Mouse (Mus musculus) left cerebral cortex, adult 8-10 months (tissue): Measurements from ENCODE around the gene Sik3. TPM values are rescaled to one million over a fixed set of nuclear protein-coding genes. Genes with fewer than 3 reads are reported as not detected.
"Not testable (repeated sequence)": the region's sequence is repeated elsewhere in the genome, so short reads cannot be mapped to it uniquely, and the experiment has no call there.

Experiments
- DNase-seq, 2 experiments: peaks; one replicate each; pipeline ENCODE4 v3.0.0; 2022; ENCODE audit warnings: low spot score in 2 of 2
- total RNA-seq, 4 experiments: library from RNA; stranded (reverse); gene quantifications; 2 replicates each; pipeline ENCODE4 v1.2.4; 2022

Gene Sik3
- total RNA-seq, 4 experiments from 2014 or later: 128 to 145 (median 136) TPM

GRCm38 (mm10) chr9:46050203-46050602 lies 37.6 kb downstream of the Sik3 start:
- no peak for DNase-seq

DNA sequence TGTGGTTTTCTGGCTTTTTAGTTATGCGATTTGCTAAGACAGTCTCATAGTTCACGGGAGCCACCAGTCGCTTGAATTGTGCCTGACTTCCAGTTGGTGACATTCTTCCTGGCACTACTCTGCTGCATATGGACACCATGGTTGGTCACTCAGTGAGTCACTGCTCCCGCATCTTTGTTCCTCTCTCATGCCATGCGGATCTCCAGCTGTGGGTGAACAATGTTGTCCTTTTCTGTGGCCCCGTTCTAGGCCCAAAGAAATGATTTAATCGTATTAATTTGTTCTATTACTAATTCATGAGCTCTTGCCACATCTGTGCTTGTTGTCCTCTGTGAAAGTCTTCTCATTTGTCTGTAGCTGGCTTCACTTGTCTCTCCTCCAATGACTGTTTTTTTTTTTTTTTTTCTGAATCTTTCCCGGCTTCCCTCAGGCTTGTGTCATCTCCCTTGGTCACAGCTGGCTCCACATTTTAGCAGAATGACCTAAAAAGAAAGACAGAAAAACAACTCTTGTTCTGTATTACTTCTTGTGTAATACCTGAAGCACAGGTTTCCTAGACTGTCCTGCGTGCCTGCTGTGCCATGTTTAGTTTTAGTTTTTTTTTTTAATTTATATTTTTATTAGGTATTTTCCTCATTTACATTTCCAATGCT lies 40.5 kb downstream of the Sik3 start:
- peak in 1 of 2 experiments; percentile 60 for DNase-seq

- DNase-seq: no peak
Observed at GRCm38 (mm10) chr9:46058065-46058464, 45.4 kb downstream of the Sik3 start.

DNA sequence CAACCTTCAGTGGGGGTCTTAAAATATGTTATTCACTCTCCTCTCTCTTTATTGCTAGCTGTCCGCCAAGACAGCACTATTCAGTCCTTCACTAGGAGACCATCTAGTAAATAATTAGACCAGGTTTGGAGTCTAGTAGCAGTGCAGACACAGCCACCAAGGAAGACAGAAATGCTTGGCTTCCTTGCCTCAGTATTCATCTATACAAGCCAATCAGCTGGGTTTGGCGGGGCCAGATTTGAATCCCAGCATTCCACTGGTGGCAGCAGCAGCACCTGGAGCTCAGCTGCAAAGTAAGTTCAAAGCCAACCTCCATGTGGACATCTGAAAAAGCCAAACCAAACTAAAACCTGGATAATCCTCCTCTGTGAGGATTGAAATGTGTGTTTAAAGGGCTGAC lies 47.6 kb downstream of the Sik3 start:
- DNase-seq: no peak

DNA sequence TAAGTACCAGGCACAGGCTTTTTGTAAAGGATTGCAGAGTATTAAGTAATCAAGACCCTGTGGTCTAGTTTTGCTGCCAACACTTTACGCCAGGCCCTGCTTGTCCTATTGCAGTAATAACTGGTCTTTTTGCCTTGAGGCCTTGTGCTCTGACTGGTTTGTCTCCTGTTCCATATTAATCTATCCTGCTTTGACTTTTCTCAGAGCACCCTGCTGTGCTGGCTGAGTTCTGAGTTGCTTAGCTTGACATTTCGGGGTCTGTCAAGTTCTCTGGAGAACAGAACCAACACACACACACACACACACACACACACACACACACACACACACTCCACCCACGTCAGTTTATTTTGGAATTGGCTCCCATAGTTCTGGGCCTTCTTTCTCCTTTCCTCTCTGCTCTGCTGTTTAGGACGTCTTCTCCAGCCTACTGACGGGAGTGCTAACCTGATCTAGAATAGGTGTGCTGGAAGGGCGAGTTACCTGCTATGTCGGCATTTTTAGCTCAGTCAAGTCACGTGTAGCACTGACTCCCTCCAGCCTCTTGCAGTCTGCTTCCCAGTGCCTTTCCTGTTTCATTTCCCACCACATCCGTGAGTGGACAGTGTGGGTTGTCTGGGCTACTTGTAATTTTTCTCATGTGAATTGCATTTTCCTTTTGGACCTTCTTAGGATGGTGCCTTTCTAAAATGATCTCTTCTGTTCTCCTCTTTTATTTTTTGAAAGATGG lies 49.2 kb downstream of the Sik3 start:
- DNase-seq: peak in 1 of 2 experiments; percentile 31

- no peak for DNase-seq
Observed at GRCm38 (mm10) chr9:46064331-46064730, 51.7 kb downstream of the Sik3 start.

- DNase-seq: no peak
Observed at GRCm38 (mm10) chr9:46066711-46067110, 54.1 kb downstream of the Sik3 start.

DNA sequence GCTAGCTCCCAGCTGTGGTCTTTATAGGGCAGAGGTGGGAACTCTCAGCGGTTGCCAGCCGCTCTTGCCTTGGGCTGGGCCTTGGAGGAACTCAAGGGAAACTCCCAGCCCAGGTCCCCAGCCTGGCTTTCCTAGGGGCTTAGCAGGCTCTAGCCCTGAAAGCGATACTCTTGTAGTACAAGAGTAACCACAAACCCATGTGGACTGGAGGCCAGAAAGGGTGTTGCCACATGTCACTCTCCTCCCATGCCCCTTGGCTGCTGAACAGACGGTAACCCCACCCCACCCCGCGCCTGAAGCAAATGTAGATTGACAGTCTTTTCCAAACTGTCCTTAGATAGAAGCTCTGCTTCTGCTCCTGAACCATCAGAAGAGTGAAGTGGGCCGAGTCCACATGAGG lies 55.1 kb downstream of the Sik3 start:
- no peak for DNase-seq

- no peak for DNase-seq
Observed at GRCm38 (mm10) chr9:46069013-46069412, 56.4 kb downstream of the Sik3 start.

GRCm38 (mm10) chr9:46072101-46072835 lies 59.6 kb downstream of the Sik3 start:
- no peak for DNase-seq

DNA sequence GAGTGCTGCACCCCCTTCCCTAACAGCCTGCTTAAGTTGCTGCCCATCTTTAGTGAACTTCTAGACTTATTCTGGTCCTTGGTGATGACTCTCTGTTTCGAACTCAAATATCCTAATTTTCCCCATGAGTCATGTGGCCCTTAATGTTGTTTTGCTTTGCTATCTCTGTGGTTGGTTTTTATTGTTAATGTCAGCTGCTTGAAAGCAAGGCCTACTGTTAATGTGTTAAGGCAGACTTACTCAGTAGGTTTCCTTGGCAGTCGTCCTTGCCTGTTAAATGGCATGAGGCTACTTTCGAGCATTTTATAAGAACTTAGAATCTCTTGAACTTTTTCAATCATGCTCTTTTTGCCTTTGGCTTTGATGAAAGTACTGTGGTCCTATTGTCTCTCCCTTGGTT lies 60.8 kb downstream of the Sik3 start:
- no peak for DNase-seq

- no peak for DNase-seq
Observed at GRCm38 (mm10) chr9:46075578-46075977, 63.0 kb downstream of the Sik3 start.

DNA sequence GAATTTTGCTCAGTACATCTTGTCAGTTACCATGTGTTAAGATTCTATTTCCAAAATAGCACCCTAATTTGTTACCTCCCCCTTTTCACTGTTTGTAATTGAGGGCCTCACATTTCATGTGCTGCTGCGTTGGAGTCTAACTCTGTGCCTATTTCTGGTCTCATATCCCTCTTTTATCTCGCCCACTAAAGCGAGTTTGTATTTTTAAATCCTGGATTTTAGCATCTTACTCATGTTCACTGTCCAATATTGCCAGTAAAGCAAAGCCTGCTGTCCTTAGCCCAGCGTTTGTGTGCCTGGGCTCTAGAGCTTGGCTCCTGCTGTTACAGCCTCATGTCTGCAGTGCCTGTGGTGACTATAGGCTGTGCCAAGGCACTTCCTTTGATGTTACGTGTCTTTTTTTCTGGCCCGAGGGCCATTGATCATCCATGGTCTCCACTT lies 69.8 kb downstream of the Sik3 start:
- DNase-seq: peak in 1 of 2 experiments; percentile 57

- peak in 1 of 2 experiments; percentile 70 for DNase-seq
Observed at GRCm38 (mm10) chr9:46083490-46083893, 70.9 kb downstream of the Sik3 start.

DNA sequence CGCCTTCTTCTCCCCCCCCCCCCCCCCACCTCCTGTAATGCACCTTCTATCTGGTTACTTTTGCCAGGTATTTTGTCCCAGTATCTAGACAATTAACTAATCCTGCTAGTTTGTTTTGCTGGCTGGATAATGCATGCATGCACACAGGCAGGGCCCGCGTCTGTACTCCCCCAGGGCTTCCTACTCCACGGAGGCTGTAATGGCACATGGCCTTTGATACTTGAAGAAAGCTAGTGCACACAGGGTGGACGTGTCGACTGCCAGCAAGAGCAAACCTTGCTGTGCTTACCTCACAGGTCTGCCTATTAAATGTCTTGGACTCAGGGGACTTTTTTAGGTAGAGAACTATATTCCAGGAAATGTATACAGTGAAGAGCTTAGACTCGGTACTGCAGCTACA lies 73.3 kb downstream of the Sik3 start:
- no peak for DNase-seq

GRCm38 (mm10) chr9:46086826-46087225 lies 74.2 kb downstream of the Sik3 start:
- DNase-seq: no peak

GRCm38 (mm10) chr9:46087461-46087860 lies 74.8 kb downstream of the Sik3 start:
- no peak for DNase-seq

GRCm38 (mm10) chr9:46088722-46089121 lies 76.1 kb downstream of the Sik3 start:
- no peak for DNase-seq

DNA sequence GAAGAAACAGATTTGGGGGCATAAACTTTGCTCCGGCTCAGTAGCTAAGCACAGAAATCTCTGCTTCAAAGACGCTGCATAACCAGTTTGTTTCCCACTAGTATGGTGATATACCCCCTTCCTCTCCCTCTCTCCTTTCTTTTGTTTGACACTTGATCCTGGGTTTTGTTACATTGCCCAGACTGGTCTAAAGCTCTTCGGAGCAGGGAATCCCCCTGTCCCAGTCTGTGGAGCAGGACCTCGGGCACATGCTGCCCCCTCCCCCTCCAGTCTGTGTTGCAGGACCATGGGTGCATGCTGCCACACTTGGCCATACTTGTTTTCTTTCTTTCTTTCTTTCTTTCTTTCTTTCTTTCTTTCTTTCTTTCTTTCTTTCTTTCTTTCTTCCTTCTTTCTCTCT lies 77.4 kb downstream of the Sik3 start:
- no peak for DNase-seq

DNA sequence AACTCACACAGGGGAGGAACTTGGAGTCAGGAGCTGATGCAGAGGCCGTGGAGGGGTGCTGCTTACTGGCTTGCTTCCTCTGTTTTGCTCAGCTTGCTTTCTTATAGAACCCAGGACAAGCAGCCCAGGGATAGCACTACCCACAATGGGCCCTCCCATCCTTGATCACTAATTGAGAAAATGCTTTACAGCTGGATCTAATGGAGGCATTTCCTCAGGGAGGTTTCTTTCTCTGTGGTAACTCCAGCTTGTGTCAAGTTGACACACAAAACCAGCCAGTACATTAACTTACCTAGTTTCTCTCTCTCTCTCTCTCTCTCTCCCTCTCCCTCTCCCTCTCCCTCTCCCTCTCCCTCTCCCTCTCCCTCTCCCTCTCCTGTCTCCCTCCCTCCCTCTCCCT lies 78.5 kb downstream of the Sik3 start:
- DNase-seq: not testable (repeated sequence)

DNA sequence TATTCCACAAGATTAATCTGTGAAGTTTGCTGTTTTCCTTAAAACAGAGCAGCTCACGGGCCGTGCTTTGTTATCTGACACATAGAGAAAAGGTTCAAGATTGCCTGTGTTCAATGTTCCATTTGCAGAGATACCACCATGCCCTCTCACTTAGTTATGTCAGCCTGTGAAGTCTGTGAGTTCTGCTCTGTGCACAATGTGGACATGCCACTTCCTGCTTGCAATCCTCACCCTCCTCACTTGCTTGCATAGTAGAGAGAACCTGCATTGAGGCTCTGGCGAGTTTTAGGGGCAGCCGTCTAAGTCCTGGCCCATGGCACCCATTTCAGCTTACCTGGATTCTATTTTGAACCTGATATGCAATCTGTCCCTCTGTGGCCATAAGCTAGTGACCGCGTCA lies 80.0 kb downstream of the Sik3 start:
- DNase-seq: no peak

DNA sequence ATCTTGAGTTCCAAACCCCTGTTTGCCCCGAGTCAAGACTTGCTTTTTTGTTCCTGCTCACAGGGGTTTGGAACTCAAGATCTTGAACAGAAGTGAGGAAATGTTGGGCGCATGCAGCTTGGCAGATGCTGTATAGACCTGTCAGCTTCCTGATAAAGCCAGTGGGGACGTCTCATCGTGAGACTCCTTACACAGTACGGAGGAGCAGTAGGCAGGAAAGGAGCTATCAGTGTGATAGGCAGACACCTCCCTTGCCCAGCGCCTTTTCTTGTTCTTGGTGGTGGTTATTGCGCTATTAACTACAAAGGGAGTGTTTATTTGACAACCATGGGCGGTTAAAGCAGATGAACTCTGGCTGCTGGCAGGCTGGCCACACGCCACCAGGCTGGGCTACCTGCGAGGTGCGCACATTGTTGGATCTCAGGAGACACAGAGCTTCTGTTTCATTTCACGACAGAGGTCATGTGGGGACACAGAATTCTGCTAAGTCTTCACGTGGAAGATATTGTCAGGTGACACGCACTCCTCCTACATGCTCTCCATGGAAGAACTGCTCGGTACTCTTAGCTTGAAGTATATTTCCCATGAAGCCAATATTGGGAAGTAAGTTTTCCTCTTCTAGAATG lies 85.9 kb downstream of the Sik3 start:
- no peak for DNase-seq
